Mouse (Mus musculus) liver, adult 2 months (tissue): ENCODE data around the gene Phlda2.

Source experiments
- CTCF ChIP-seq: fragments of 200-500 bp; IDR thresholded peaks from 2 replicates; pipeline ENCODE4 v1.5.1; 2011; ENCODE audit warnings: low read depth, low read length, control low read depth
- POLR2A ChIP-seq: fragments of 200-500 bp; IDR thresholded peaks from 2 replicates; pipeline ENCODE4 v1.6.1; 2011; ENCODE audit warnings: low read length, control low read depth; ENCODE audit not compliant: insufficient read depth; ENCODE audit errors: extremely low read depth

DNA sequence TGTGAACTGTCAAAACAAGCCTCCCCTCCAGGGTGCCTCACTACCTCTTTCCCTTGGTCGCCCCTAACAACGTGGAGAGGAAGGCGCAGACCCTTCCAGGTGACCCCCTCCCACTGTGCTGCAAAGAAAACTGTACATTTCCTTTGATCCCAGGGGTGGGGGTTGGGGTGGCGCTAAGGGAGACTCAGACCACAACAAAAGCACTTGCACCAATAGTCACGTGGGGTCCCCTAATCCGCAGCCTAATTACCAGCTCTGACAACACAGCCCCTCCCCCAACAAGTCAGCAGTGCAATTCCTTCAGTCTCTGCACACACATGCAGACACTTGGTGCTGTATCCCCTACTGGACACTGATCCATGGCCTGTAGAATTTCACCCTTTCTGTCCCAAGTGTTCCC, 35.2 kb downstream of the Phlda2 start:
- no peak for TF ChIP-seq CTCF
- no peak for TF ChIP-seq POLR2A
